Mouse (Mus musculus) gastrocnemius, postnatal 10 days (tissue): Measurements from ENCODE around the gene Gm10639. TPM values are rescaled to one million over a fixed set of nuclear protein-coding genes. Genes with fewer than 3 reads are reported as not detected.
"Not testable (repeated sequence)": the region's sequence is repeated elsewhere in the genome, so short reads cannot be mapped to it uniquely, and the experiment has no call there.

Experiments used
- DNase-seq: peaks from one replicate; pipeline ENCODE4 v3.0.0; 2021; ENCODE audit warnings: mixed read lengths
- long read RNA-seq, 2 experiments: library from polyadenylated mRNA; stranded (forward); transcript quantifications; one replicate each; pipeline ENCODE4 v2.0.0; 2021
- total RNA-seq, 2 experiments: library from RNA; stranded (reverse); gene quantifications; 2 replicates each; pipeline ENCODE4 v1.2.3; 2021

The Gm10639 gene
- total RNA-seq: not detected
- long read RNA-seq, experiment 1: 0 reads
- long read RNA-seq, experiment 2: 0 reads

- DNase-seq: not testable (repeated sequence)
Observed at GRCm38 (mm10) chr9:78289723-78290122, at the start of gene Gm10639. Gene Gm10639, plus strand, starts transcription at chr9:78289923.

- DNase-seq: not testable (repeated sequence)
Observed at GRCm38 (mm10) chr9:78255683-78256470, 33.8 kb upstream of the Gm10639 start.

- not testable (repeated sequence) for DNase-seq
Observed at GRCm38 (mm10) chr9:78256914-78257313, 32.8 kb upstream of the Gm10639 start, which contains the start of gene Gm3776. Gene Gm3776, plus strand, starts transcription at chr9:78257129.

GRCm38 (mm10) chr9:78259688-78260087 is 30.0 kb upstream of the Gm10639 start:
- DNase-seq: peak; percentile 21

GRCm38 (mm10) chr9:78270945-78271344 is 18.8 kb upstream of the Gm10639 start:
- DNase-seq: not testable (repeated sequence)

- not testable (repeated sequence) for DNase-seq
Observed at GRCm38 (mm10) chr9:78282002-78282711, 7.6 kb upstream of the Gm10639 start.

GRCm38 (mm10) chr9:78289063-78289462 is 660 bp upstream of the Gm10639 start:
- DNase-seq: not testable (repeated sequence)

GRCm38 (mm10) chr9:78292462-78292861 is 2.7 kb downstream of the Gm10639 start:
- not testable (repeated sequence) for DNase-seq

- not testable (repeated sequence) for DNase-seq
Observed at GRCm38 (mm10) chr9:78293683-78294082, 4.0 kb downstream of the Gm10639 start.

- not testable (repeated sequence) for DNase-seq
Observed at GRCm38 (mm10) chr9:78294781-78295180, 5.1 kb downstream of the Gm10639 start.

- peak; percentile 27 for DNase-seq
Observed at GRCm38 (mm10) chr9:78296089-78296488, 6.4 kb downstream of the Gm10639 start.

GRCm38 (mm10) chr9:78298232-78298631 is 8.5 kb downstream of the Gm10639 start:
- DNase-seq: no peak

GRCm38 (mm10) chr9:78299143-78299542 is 9.4 kb downstream of the Gm10639 start:
- DNase-seq: not testable (repeated sequence)

- DNase-seq: not testable (repeated sequence)
Observed at GRCm38 (mm10) chr9:78308122-78308521, 18.4 kb downstream of the Gm10639 start.

GRCm38 (mm10) chr9:78314696-78315095 is 25.0 kb downstream of the Gm10639 start, which contains the start of gene Omt2a:
Gene Omt2a, minus strand, starts transcription at chr9:78314796.
- DNase-seq: no peak

- DNase-seq: no peak
Observed at GRCm38 (mm10) chr9:78319499-78319898, 29.8 kb downstream of the Gm10639 start.

- not testable (repeated sequence) for DNase-seq
Observed at GRCm38 (mm10) chr9:78327289-78327688, 37.6 kb downstream of the Gm10639 start, which contains the start of gene Omt2b. Gene Omt2b, plus strand, starts transcription at chr9:78327589.

GRCm38 (mm10) chr9:78337050-78337449 is 47.3 kb downstream of the Gm10639 start:
- not testable (repeated sequence) for DNase-seq

GRCm38 (mm10) chr9:78340324-78340723 is 50.6 kb downstream of the Gm10639 start:
- peak; percentile 55 for DNase-seq

- not testable (repeated sequence) for DNase-seq
Observed at GRCm38 (mm10) chr9:78342494-78342893, 52.8 kb downstream of the Gm10639 start.

- DNase-seq: not testable (repeated sequence)
Observed at GRCm38 (mm10) chr9:78343055-78343454, 53.3 kb downstream of the Gm10639 start.

- DNase-seq: not testable (repeated sequence)
Observed at GRCm38 (mm10) chr9:78345235-78345634, 55.5 kb downstream of the Gm10639 start.

- no peak for DNase-seq
Observed at GRCm38 (mm10) chr9:78347004-78347403, 57.3 kb downstream of the Gm10639 start.
